Mouse (Mus musculus) embryonic facial prominence, embryonic 12.5 days (tissue): ENCODE measurements around the gene Ncoa5. TPM values are rescaled to one million over a fixed set of nuclear protein-coding genes. Genes with fewer than 3 reads are reported as not detected.

ENCODE experiments used
- ATAC-seq: fragments of 200-750 bp; cut with Nextera tagmentation; 2 replicates; pipeline ENCODE4 v1.8.0; 2017; ENCODE audit not compliant: insufficient number of reproducible peaks, insufficient read depth, low FRiP score, low TSS enrichment
- H3K27ac ChIP-seq: fragments of 300-500 bp; sonication (generic); 2 replicates; pipeline ENCODE4 v1.5.1; 2016; ENCODE audit warnings: mild to moderate bottlenecking
- H3K27me3 ChIP-seq: fragments of 300-500 bp; sonication (generic); 2 replicates; pipeline ENCODE4 v1.6.1; 2016; ENCODE audit warnings: mild to moderate bottlenecking, moderate library complexity
- H3K36me3 ChIP-seq: fragments of 300-500 bp; sonication (generic); 2 replicates; pipeline ENCODE4 v1.6.1; 2016; ENCODE audit warnings: mild to moderate bottlenecking
- H3K4me1 ChIP-seq: fragments of 300-500 bp; sonication (generic); 2 replicates; pipeline ENCODE4 v1.6.1; 2016
- H3K4me2 ChIP-seq: fragments of 300-500 bp; sonication (generic); replicated peaks from 2 replicates; pipeline ENCODE4 v1.6.1; 2016; ENCODE audit warnings: mild to moderate bottlenecking, moderate library complexity
- H3K4me3 ChIP-seq: fragments of 300-500 bp; sonication (generic); 2 replicates; pipeline ENCODE4 v1.5.1; 2016; ENCODE audit warnings: mild to moderate bottlenecking
- H3K9ac ChIP-seq: fragments of 300-500 bp; sonication (generic); 2 replicates; pipeline ENCODE4 v1.6.1; 2016; ENCODE audit warnings: mild to moderate bottlenecking, moderate library complexity
- H3K9me3 ChIP-seq: fragments of 300-500 bp; sonication (generic); 2 replicates; pipeline ENCODE4 v1.6.1; 2016; ENCODE audit warnings: mild to moderate bottlenecking, moderate library complexity
- WGBS: fragments of 180-500 bp; shearing (Covaris S2); methylation state at CpG from one replicate; pipeline ENCODE4 v1.1.7; 2016; 5-methylcytosine and 5-hydroxymethylcytosine counted together
- polyA plus RNA-seq: library from polyadenylated mRNA; unstranded; fragments of >200 nt; fragmentation: Nextera tagmentation; extraction: Ambion mirVana; gene quantifications from 2 replicates; pipeline ENCODE4 v1.2.1, GENCODE M21; 2016

Ncoa5 gene
- polyA plus RNA-seq, 1 experiment from 2014 or later = 112 TPM

GRCm38 (mm10) chr2:164966381-164966780, 68.3 kb downstream of the Ncoa5 start:
- H3K27me3 ChIP-seq = peaks cover 70% of the 10 kb centered on the region
- no peak overlapping the region for H3K4me3 ChIP-seq
- H3K4me2 ChIP-seq = no peak overlapping the region
- H3K9ac ChIP-seq = no peak overlapping the region
- H3K9me3 ChIP-seq = no peaks in the 10 kb centered on the region
- no peak for ATAC-seq
- no peak overlapping the region for H3K27ac ChIP-seq
- WGBS = 19% methylated on average over 8 of the region's 8 CpGs
- no peaks in the 10 kb centered on the region for H3K36me3 ChIP-seq
- H3K4me1 ChIP-seq = peaks cover 28% of the 10 kb centered on the region

- WGBS = 79% methylated on average over 1 of the region's 1 CpGs
- H3K27ac ChIP-seq = no peak overlapping the region
- peaks cover 56% of the 10 kb centered on the region for H3K27me3 ChIP-seq
- H3K4me2 ChIP-seq = no peak overlapping the region
- H3K36me3 ChIP-seq = no peaks in the 10 kb centered on the region
- ATAC-seq = no peak
- H3K4me1 ChIP-seq = peaks cover 30% of the 10 kb centered on the region
- no peaks in the 10 kb centered on the region for H3K9me3 ChIP-seq
- H3K9ac ChIP-seq = no peak overlapping the region
- H3K4me3 ChIP-seq = no peak overlapping the region
These were observed 69.7 kb downstream of the Ncoa5 start for GRCm38 (mm10) chr2:164964981-164965380.

- Histone ChIP-seq H3K4me3 (no peak overlapping the region), H3K4me1 (peaks cover 30% of the 10 kb centered on the region), H3K4me2 (no peak overlapping the region), H3K27me3 (peaks cover 50% of the 10 kb centered on the region), H3K9ac (no peak overlapping the region), H3K9me3 (no peaks in the 10 kb centered on the region), H3K27ac (no peak overlapping the region), H3K36me3 (no peaks in the 10 kb centered on the region)
- no peak for ATAC-seq
- 30% methylated on average over 9 of the region's 9 CpGs for WGBS
These were observed 70.3 kb downstream of the Ncoa5 start for GRCm38 (mm10) chr2:164964242-164964894.

- H3K4me2 ChIP-seq = no peak overlapping the region
- peaks cover 28% of the 10 kb centered on the region for H3K27me3 ChIP-seq
- no peak overlapping the region for H3K27ac ChIP-seq
- H3K9ac ChIP-seq = no peak overlapping the region
- no peak for ATAC-seq
- H3K4me3 ChIP-seq = no peak overlapping the region
- 44% methylated on average over 7 of the region's 7 CpGs for WGBS
- peaks cover 16% of the 10 kb centered on the region for H3K4me1 ChIP-seq
- H3K36me3 ChIP-seq = no peaks in the 10 kb centered on the region
- no peaks in the 10 kb centered on the region for H3K9me3 ChIP-seq
These were observed 72.5 kb downstream of the Ncoa5 start for GRCm38 (mm10) chr2:164962183-164962580.

- WGBS = 11% methylated on average over 17 of the region's 17 CpGs
- no peaks in the 10 kb centered on the region for H3K9me3 ChIP-seq
- no peaks in the 10 kb centered on the region for H3K36me3 ChIP-seq
- no peak for ATAC-seq
- H3K27me3 ChIP-seq = peaks cover 23% of the 10 kb centered on the region
- no peak overlapping the region for H3K27ac ChIP-seq
- H3K4me1 ChIP-seq = peaks cover 16% of the 10 kb centered on the region
- peak overlapping the region; percentile 67 for H3K4me3 ChIP-seq
- H3K4me2 ChIP-seq = peak overlapping the region; percentile 73
- H3K9ac ChIP-seq = peak overlapping the region; percentile 63
These were observed 73.0 kb downstream of the Ncoa5 start for GRCm38 (mm10) chr2:164961506-164962182.

- Histone ChIP-seq H3K36me3 (no peaks in the 10 kb centered on the region), H3K9ac (peak within 1 kb of the TSS; percentile 63), H3K4me1 (peaks cover 16% of the 10 kb centered on the region), H3K4me3 (peak within 1 kb of the TSS; percentile 67), H3K27me3 (peaks cover 20% of the 10 kb centered on the region), H3K9me3 (no peaks in the 10 kb centered on the region), H3K4me2 (peak within 1 kb of the TSS; percentile 73), H3K27ac (no peak within 1 kb of the TSS)
- WGBS = 2% methylated on average over 47 of the region's 54 CpGs
- ATAC-seq = peak; percentile 41; the same call in 1 of the 2 replicates
These were observed 73.8 kb downstream of the Ncoa5 start, which contains the start of gene Slc12a5 for GRCm38 (mm10) chr2:164960716-164961441. Gene Slc12a5 (plus strand): TSS chr2:164960802.

- ATAC-seq = no peak
- no peak overlapping the region for H3K9ac ChIP-seq
- 63% methylated on average over 9 of the region's 9 CpGs for WGBS
These were observed 76.9 kb downstream of the Ncoa5 start for GRCm38 (mm10) chr2:164957548-164958315.

GRCm38 (mm10) chr2:164956195-164956594, 78.5 kb downstream of the Ncoa5 start:
- H3K27ac ChIP-seq = no peak overlapping the region
- no peak overlapping the region for H3K9ac ChIP-seq
- H3K36me3 ChIP-seq = no peaks in the 10 kb centered on the region
- peaks cover 29% of the 10 kb centered on the region for H3K27me3 ChIP-seq
- H3K4me3 ChIP-seq = no peak overlapping the region
- ATAC-seq = no peak
- H3K4me2 ChIP-seq = no peak overlapping the region
- no peaks in the 10 kb centered on the region for H3K9me3 ChIP-seq
- 59% methylated on average over 5 of the region's 5 CpGs for WGBS
- peaks cover 9% of the 10 kb centered on the region for H3K4me1 ChIP-seq

More at GRCm38 (mm10) chr2:164957548-164958315, 76.9 kb downstream of the Ncoa5 start:
- Histone ChIP-seq H3K36me3 (no peaks in the 10 kb centered on the region), H3K27me3 (peaks cover 16% of the 10 kb centered on the region), H3K9me3 (no peaks in the 10 kb centered on the region), H3K4me3 (no peak overlapping the region), H3K27ac (no peak overlapping the region), H3K4me2 (no peak overlapping the region), H3K4me1 (peaks cover 12% of the 10 kb centered on the region)

- H3K27me3 ChIP-seq = peaks cover 34% of the 10 kb centered on the region
- WGBS = 63% methylated on average over 4 of the region's 4 CpGs
These were observed 78.9 kb downstream of the Ncoa5 start for GRCm38 (mm10) chr2:164955725-164956124.

GRCm38 (mm10) chr2:164953224-164953623, 81.4 kb downstream of the Ncoa5 start:
- H3K4me2 ChIP-seq = peak overlapping the region; percentile 29; the same call in 1 of the 2 replicates
- H3K27ac ChIP-seq = no peak overlapping the region
- WGBS = under 1% methylated on average over 21 of the region's 21 CpGs
- no peaks in the 10 kb centered on the region for H3K9me3 ChIP-seq
- peaks cover 59% of the 10 kb centered on the region for H3K27me3 ChIP-seq
- H3K4me3 ChIP-seq = no peak overlapping the region
- peaks cover 8% of the 10 kb centered on the region for H3K4me1 ChIP-seq
- peak; percentile 48; the same call in 1 of the 2 replicates for ATAC-seq
- no peak overlapping the region for H3K9ac ChIP-seq
- no peaks in the 10 kb centered on the region for H3K36me3 ChIP-seq

More at GRCm38 (mm10) chr2:164955725-164956124, 78.9 kb downstream of the Ncoa5 start:
- no peak overlapping the region for H3K4me2 ChIP-seq
- no peak overlapping the region for H3K4me3 ChIP-seq
- ATAC-seq = no peak
- H3K36me3 ChIP-seq = no peaks in the 10 kb centered on the region
- no peak overlapping the region for H3K9ac ChIP-seq
- H3K4me1 ChIP-seq = peaks cover 5% of the 10 kb centered on the region; the same call in 1 of the 2 replicates
- no peak overlapping the region for H3K27ac ChIP-seq
- H3K9me3 ChIP-seq = no peaks in the 10 kb centered on the region

- Histone ChIP-seq H3K4me1 (peaks cover 15% of the 10 kb centered on the region), H3K9ac (no peak overlapping the region), H3K9me3 (no peaks in the 10 kb centered on the region), H3K27me3 (peaks cover 67% of the 10 kb centered on the region), H3K36me3 (no peaks in the 10 kb centered on the region), H3K4me2 (no peak overlapping the region), H3K27ac (no peak overlapping the region), H3K4me3 (no peak overlapping the region)
- no peak for ATAC-seq
- 36% methylated on average over 13 of the region's 13 CpGs for WGBS
These were observed 82.2 kb downstream of the Ncoa5 start for GRCm38 (mm10) chr2:164952448-164952847.
